Mouse (Mus musculus): Measurements from ENCODE around the gene Proser3. TPM values are rescaled to one million over a fixed set of nuclear protein-coding genes. Genes with fewer than 3 reads are reported as not detected.

The Proser3 gene
- 10 to 100 TPM; 15.1 to 19.7 TPM for total RNA-seq (2023)

GRCm38 (mm10) chr7:30552102-30553020, at the start of gene Proser3, which contains the start of gene Hspb6:
Proser3 (minus strand) TSS chr7:30552299.
Hspb6 (plus strand) TSS chr7:30552178.

GRCm38 (mm10) chr7:30598786-30599185, 46.7 kb upstream of the Proser3 start, which contains the start of gene Zbtb32:
Zbtb32 (minus strand) TSS chr7:30598909.

GRCm38 (mm10) chr7:30588676-30589434, 36.8 kb upstream of the Proser3 start, which contains the start of gene Kmt2b:
Kmt2b (minus strand) TSS chr7:30588726.

GRCm38 (mm10) chr7:30564970-30565571, 13.0 kb upstream of the Proser3 start, which contains the start of gene Igflr1:
Igflr1 (plus strand) TSS chr7:30565427.

DNA sequence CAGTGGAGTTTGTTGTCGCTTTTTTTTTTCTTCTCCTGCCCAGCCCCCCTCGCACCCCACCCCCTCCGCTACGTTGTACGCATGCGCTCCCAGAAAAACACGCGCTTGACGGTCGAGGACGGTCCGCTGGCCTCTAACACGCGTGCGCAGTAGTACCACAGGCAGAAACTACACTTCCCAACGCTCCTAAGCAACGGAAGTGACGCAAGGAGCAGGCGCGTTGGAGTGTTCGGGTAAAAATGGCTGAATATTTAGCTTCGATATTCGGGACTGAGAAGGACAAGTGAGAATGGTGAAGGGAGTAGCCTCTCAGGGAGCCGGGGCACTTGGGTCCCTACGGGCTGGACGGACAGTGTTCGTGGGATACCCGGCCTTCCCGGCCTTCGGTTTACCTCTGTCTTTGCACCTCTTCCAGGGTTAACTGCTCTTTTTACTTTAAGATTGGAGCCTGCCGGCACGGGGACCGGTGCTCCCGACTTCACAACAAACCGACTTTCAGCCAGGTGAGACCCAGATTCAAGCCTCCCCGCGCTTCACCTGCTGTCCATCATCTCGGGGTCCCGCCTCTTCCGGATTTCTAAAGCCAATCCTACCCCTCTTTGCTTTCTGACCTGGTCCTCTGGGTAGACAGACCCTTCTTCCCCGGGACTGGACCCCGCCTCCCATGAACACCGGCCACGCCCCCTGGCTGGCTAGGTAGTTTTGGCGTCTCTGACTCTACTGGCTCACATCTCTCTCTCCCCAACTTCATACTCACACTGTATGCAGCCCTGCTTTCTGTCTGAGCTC, 11.2 kb upstream of the Proser3 start, which contains the start of the genes U2af1l4, Gm49396 and Psenen:
TSS of gene U2af1l4 (plus strand) at position 185 of the 789 bp plus-strand sequence.
TSS of gene Gm49396 (plus strand) at position 228 of the 789 bp plus-strand sequence.
TSS of gene Psenen (minus strand) at position 511 of the 789 bp plus-strand sequence.

GRCm38 (mm10) chr7:30559443-30559954, 7.4 kb upstream of the Proser3 start, which contains the start of gene Lin37:
Lin37 (minus strand) TSS chr7:30559838.

GRCm38 (mm10) chr7:30534633-30535577, 17.2 kb downstream of the Proser3 start, which contains the start of gene Arhgap33:
Arhgap33 (minus strand) TSS chr7:30535060.

DNA sequence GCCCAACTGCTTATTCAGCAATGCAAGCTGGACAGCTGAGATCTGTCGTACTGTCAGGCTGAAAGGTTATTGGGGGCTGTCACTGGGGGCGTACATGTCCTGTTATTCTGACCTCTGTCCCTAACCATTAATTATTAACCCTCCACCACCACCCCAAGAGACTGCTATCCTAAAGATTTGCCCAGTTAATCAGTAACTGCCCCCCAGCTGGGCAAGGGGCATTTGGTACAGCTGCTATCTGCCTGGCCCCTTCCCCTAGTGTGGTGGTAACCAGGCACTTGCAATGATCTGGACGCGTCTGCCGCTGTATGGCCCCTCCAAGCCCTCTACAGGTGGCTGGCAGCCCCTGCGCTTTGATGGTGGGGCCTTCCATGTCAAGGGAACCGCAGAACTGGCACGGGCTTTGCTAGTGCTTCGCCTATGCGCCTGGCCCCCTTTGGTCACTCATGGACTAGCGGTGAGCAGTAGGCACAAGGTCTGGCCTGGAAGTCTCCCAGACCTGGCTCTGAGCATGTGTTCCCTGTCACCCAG, 58.6 kb downstream of the Proser3 start, which contains the start of gene Prodh2:
TSS of gene Prodh2 (plus strand) at position 222 of the 531 bp plus-strand sequence.

Other genes starting within 250 kb of the Proser3 start
- gene Alkbh6, start 243.6 kb downstream of the Proser3 start, total RNA-seq (2023), result 10 to 100 TPM; 39.8 to 42.3 TPM
- gene Syne4, start 237.5 kb downstream of the Proser3 start, total RNA-seq (2023), result 1 to 10 TPM; 5.5 to 6.3 TPM
- gene E130208F15Rik, start 230.6 kb downstream of the Proser3 start, total RNA-seq (2023), result 1 to 10 TPM; 6.6 to 9.5 TPM
- 10 to 100 TPM in 1 of 2 experiments, 1 to 10 TPM in 1; 8.8 to 11.4 TPM for gene Sdhaf1, start 228.4 kb downstream of the Proser3 start, total RNA-seq (2023)
- gene Lrfn3, start 189.5 kb downstream of the Proser3 start, total RNA-seq (2023), result not detected
- gene Tyrobp, start 138.5 kb downstream of the Proser3 start, total RNA-seq (2023), result 10 to 100 TPM; 10.7 to 27.3 TPM
- 100 to 1,000 TPM; 185 to 201 TPM for gene Hcst, start 132.4 kb downstream of the Proser3 start, total RNA-seq (2023)
- 10 to 100 TPM; 40.1 to 45.7 TPM for gene Nfkbid, start 130.6 kb downstream of the Proser3 start, total RNA-seq (2023)
- 1 to 10 TPM; 3.8 to 4.3 TPM for gene Aplp1, start 106.8 kb downstream of the Proser3 start, total RNA-seq (2023)
- gene Kirrel2, start 94.6 kb downstream of the Proser3 start, total RNA-seq (2023), result not detected
- gene Nphs1, start 94.0 kb downstream of the Proser3 start, total RNA-seq (2023), result not detected
- not detected for gene Prodh2, start 58.7 kb downstream of the Proser3 start, total RNA-seq (2023)
- gene Arhgap33, start 17.2 kb downstream of the Proser3 start, total RNA-seq (2023), result 1 to 10 TPM; 3.3 to 6.3 TPM
- gene Hspb6, start 121 bp downstream of the Proser3 start, total RNA-seq (2023), result 1 to 10 TPM; 2.0 to 2.3 TPM
- 10 to 100 TPM; 38.3 to 46.3 TPM for gene Lin37, start 7.5 kb upstream of the Proser3 start, total RNA-seq (2023)
- gene U2af1l4, start 11.0 kb upstream of the Proser3 start, total RNA-seq (2023), result 10 to 100 TPM; 74.3 to 75.7 TPM
- gene Gm49396, start 11.0 kb upstream of the Proser3 start, total RNA-seq (2023), result 10 to 100 TPM; 24.2 to 32.0 TPM
- gene Psenen, start 11.3 kb upstream of the Proser3 start, total RNA-seq (2023), result 100 to 1,000 TPM; 127 to 151 TPM
- 10 to 100 TPM; 44.6 to 51.3 TPM for gene Igflr1, start 13.1 kb upstream of the Proser3 start, total RNA-seq (2023)
- 100 to 1,000 TPM; 136 to 141 TPM for gene Kmt2b, start 36.4 kb upstream of the Proser3 start, total RNA-seq (2023)
- 1 to 10 TPM; 3.0 to 3.5 TPM for gene Zbtb32, start 46.6 kb upstream of the Proser3 start, total RNA-seq (2023)
- 1 to 10 TPM in 1 of 2 experiments, under 1 TPM in 1; 0.79 to 1.1 TPM for gene Upk1a, start 60.5 kb upstream of the Proser3 start, total RNA-seq (2023)
- 100 to 1,000 TPM; 198 to 235 TPM for gene Cox6b1, start 73.9 kb upstream of the Proser3 start, total RNA-seq (2023)
- not detected for gene Etv2, start 83.6 kb upstream of the Proser3 start, total RNA-seq (2023)
- gene Rbm42, start 98.0 kb upstream of the Proser3 start, total RNA-seq (2023), result 100 to 1,000 TPM; 103 to 113 TPM
- gene Haus5, start 112.7 kb upstream of the Proser3 start, total RNA-seq (2023), result 10 to 100 TPM; 30.2 to 32.6 TPM
- not detected for gene Pmis2, start 119.3 kb upstream of the Proser3 start, total RNA-seq (2023)
- not detected for gene 2200002J24Rik, start 146.6 kb upstream of the Proser3 start, total RNA-seq (2023)
- not detected for gene Atp4a, start 159.9 kb upstream of the Proser3 start, total RNA-seq (2023)
- 10 to 100 TPM; 45.0 to 50.3 TPM for gene Tmem147, start 177.2 kb upstream of the Proser3 start, total RNA-seq (2023)
- gene Gapdhs, start 191.4 kb upstream of the Proser3 start, total RNA-seq (2023), result not detected
- gene Sbsn, start 199.2 kb upstream of the Proser3 start, total RNA-seq (2023), result 1 to 10 TPM; 6.1 to 7.8 TPM
- not detected for gene Dmkn, start 211.5 kb upstream of the Proser3 start, total RNA-seq (2023)
- gene Krtdap, start 235.6 kb upstream of the Proser3 start, total RNA-seq (2023), result not detected